In the genomic region with DNA sequence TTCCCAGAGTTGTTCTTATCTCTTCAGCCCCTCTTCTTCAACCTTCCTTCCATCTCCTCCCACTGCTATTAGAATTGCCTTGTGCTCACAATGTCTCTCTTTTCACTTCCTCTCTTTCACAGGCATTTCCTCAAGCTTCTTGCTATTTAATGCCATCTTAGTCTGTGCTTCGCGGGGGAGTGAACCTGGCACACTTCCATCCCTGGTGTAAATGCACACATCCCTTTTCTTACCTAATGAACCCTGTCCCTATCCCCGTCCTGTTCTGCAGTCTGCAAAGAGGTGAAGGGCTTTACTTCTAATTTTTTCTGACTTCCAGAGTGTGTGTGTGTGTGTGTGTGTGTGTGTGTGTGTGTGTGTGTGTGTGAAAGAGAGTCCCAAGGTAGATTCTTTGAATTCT, we compare ENCODE assay signal across 20 mouse cellular contexts.
DNase-seq lines count a peak whose midpoint lies in the region; ATAC-seq and TF ChIP-seq lines count a peak whose summit lies in the region.
"Had no signal": no experiment of that assay in that cellular context is flagged by ENCODE, and none has a peak within 500 bp of the region (broad histone marks: within the 10 kb centered on the region; RNA-seq: fewer than 3 reads in every experiment).

No protein-coding gene starts in this region.

- H3K27ac ChIP-seq in gastrocnemius, adult 2 months = no peak overlapping the region
- H3K27ac ChIP-seq: embryonic facial prominence, embryonic 12.5 days; hindbrain, embryonic 10.5 days; kidney, embryonic 15.5 days; liver, embryonic 14.5 days; midbrain, embryonic 10.5 days had no signal

- no peak overlapping the region for H3K4me3 ChIP-seq in gastrocnemius, adult 2 months
- H3K4me3 ChIP-seq: embryonic facial prominence, embryonic 12.5 days; hindbrain, embryonic 10.5 days; kidney, embryonic 15.5 days; midbrain, embryonic 10.5 days had no signal

- intact Hi-C loops in gastrocnemius, adult 2 months (cut with DNase I) = no loop called here

- DNase-seq in layer of hippocampus, adult 9-11 months = peak; percentile 33
- DNase-seq in layer of hippocampus, postnatal 36 days = no peak
- peak; percentile 19 to 32 for DNase-seq in B cell, adult 2 months
- peak; percentile 35 for DNase-seq in MEL-GATA-1-ER (ENCODE audit: extremely low read depth, low read depth)
- DNase-seq in gastrocnemius, adult 2 months = no peak
- DNase-seq in thymus, postnatal 14 days = no peak
- DNase-seq: adrenal gland, postnatal 25 days; cerebellum, adult 11 months; cerebellum, adult 9-11 months; heart, adult 11 months; lung, embryonic 14.5 days; lung, postnatal 4 days; right cerebral cortex, postnatal 14 days; thymus, adult 2 months had no signal

- peak; percentile 44 for ATAC-seq in megakaryocyte progenitor cell, adult 5-6 weeks (replicated peaks; ENCODE audit: poor library complexity)

- no peak for TF ChIP-seq CTCF in gastrocnemius, adult 2 months (IDR thresholded peaks at IDR 0.05)

Comparison
In these comparisons a context has a peak if more than half of its experiments do, and no peak if none do; other contexts are left out.
1. DNase-seq: peak in layer of hippocampus, adult 9-11 months (single experiment), B cell, adult 2 months (2 of 2) and MEL-GATA-1-ER (single experiment); none in layer of hippocampus, postnatal 36 days (0 of 2), gastrocnemius, adult 2 months (single experiment) and thymus, postnatal 14 days (single experiment).